Mouse (Mus musculus) gastrocnemius, postnatal 25 days (tissue): ENCODE results near the gene Lrrc4c. TPM values are rescaled to one million over a fixed set of nuclear protein-coding genes. Genes with fewer than 3 reads are reported as not detected.

Experiments used
- DNase-seq: peaks from one replicate; pipeline ENCODE4 v3.0.0; 2022
- total RNA-seq, 2 experiments: library from RNA; stranded (reverse); gene quantifications; 1 replicate in 1 of 2; 2 replicates in 1 of 2; pipeline ENCODE4 v1.2.3; 2021

Gene Lrrc4c
- total RNA-seq, 2 experiments from 2014 or later: 0.15 to 0.16 TPM

DNA sequence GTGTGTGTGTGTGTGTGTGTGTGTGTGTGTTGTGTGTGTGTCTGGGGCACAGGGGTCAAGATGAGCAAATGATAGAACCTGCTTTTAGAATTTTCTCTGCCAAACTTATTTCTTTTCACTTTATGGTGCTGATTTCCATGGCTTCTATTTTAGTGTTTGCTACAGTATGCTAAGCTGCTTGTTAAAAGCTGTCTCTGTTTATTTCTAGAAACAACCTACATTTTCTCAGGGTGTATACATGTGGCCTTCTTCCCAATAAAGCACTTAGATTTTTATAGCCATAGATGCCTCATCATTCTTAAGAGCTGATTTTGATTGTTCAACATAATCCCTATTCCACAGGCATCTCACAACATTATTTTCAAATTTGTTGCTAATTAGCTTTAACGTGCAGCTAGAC lies 229.2 kb downstream of the Lrrc4c start:
- DNase-seq: no peak

GRCm38 (mm10) chr2:96573755-96574154 lies 255.8 kb downstream of the Lrrc4c start:
- no peak for DNase-seq

GRCm38 (mm10) chr2:96577701-96578100 lies 259.7 kb downstream of the Lrrc4c start:
- DNase-seq: no peak

DNA sequence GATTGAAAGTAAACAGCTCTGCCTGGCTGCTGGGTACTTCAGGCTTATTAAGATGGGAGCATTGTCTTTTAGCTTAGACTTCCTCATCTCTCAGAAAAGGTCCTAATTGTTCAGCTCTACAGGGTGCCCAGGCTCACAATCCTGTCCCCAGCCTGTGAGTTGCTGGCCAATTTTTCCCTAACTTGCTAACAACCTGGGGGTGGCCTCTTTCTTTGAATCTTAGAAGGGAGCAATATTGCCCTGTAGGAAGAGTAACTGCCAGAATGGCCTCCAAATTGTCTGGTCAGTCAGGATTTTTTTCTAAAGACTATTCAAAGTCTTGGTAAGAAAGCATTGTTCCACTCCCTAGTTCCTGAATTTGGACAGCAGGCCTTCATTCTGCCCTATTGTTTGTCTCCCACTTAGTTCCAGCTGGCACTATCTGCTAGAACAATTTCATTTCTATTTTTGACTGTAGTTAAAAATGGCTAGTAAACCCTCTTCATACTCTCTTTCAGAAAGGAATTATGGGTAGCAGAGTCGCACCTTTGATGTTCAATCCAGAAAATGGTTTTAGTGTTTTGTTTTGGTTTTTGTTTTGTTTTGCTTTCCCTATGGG lies 262.3 kb downstream of the Lrrc4c start:
- no peak for DNase-seq

DNA sequence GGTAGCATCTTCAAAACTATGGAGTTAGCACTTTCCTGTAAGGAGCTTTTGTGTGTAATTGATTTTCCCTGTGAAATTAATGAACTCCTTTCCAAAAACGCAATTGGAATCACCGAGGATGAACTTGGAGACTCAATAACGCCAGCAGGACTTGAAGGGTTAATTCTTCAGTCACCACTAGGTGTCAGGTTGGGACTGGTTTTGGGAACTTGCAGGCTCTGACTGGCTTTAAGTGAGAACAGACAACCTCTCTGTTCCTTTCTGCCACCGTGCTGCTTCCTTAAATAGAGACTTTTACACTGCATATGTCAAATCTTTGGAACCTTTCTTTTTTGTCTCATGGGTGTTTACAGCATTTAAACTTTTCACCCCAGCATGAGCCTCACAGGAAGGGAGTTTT lies 267.7 kb downstream of the Lrrc4c start:
- no peak for DNase-seq

GRCm38 (mm10) chr2:96604801-96605200 lies 286.8 kb downstream of the Lrrc4c start:
- DNase-seq: no peak

DNA sequence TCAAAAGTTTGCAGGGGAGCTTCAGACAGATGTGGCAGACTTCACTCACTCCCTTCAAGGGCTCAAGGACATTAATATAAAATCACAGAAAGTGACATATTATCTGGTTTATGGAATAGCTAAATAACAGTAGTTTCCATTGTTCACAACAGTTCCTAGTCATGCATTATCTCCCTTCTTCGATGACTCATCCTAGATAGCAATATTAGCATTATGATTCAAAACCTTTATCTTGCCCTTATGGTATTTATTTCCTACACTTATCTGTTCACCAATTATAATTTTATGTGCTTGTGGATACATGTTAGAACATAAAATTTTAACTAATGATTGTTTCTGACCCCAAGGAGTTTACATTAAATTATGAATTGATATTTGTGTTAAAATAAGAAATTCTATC lies 296.2 kb downstream of the Lrrc4c start:
- DNase-seq: no peak

- DNase-seq: no peak
These were observed 300.8 kb downstream of the Lrrc4c start for GRCm38 (mm10) chr2:96618691-96619205.

DNA sequence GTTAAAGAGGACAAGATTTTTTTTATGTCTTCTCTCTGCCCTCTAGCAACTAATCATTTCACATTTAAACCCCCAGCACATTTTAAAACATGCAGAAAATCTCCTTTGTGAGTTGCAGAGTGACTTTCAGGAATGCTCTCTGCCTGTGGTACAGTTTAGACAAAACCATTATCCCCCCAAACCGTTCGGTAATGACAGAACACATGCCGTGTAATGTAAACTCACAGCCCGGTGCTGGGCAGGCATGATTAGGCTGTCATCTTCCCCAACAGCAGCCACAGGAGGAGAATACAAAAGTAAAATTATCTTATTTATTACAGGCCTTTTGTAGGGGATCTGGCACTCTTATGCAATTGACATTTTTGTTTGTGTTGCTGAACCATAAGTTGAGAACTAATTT lies 349.1 kb downstream of the Lrrc4c start:
- no peak for DNase-seq

DNA sequence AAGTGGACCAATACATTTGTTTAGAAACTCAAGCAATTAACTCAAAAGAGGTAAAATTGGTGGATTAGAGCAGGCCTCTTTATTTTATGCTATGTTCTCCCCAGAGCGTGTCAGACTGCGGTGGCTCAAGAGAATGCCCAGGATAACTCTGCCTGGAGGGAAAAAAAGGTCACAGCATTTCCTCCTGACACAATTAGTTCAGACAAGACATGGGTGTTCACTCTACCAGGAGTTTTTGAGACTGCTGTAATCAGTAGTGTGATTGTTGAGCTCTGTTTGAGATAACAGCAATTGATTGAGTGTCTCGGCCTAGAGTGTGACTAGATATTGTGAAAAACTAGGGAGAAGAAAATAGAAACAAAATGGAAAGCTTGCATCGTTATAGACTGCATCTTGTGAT lies 363.8 kb downstream of the Lrrc4c start:
- DNase-seq: no peak

GRCm38 (mm10) chr2:96685328-96685727 lies 367.4 kb downstream of the Lrrc4c start:
- DNase-seq: no peak

GRCm38 (mm10) chr2:96705004-96705403 lies 387.0 kb downstream of the Lrrc4c start:
- DNase-seq: no peak

DNA sequence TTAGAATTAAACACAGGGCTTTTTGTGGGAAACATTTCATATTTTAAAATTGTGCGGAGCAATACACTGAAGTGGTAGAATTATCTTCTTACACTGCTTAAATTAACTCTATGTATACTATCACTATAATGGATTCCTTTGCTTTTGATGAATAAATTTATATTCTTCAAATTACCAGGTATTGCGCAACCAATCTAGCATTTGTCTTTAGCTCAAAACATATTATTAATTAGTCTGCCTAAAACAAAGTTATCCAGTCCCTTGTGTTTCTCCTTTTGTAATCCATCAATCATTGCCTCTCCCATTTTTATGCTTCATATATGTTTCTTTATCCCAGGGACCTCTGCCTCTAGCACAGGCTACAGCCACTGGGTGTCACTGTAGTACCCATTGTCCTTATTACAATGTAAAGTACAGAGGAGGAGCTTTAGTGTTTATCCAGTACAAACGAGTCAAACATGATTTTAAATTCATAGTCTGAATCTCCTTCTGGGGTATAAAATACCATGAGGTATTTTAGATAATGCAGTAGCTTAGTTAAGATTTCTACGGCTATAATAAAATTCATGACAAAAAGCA lies 389.9 kb downstream of the Lrrc4c start:
- no peak for DNase-seq

DNA sequence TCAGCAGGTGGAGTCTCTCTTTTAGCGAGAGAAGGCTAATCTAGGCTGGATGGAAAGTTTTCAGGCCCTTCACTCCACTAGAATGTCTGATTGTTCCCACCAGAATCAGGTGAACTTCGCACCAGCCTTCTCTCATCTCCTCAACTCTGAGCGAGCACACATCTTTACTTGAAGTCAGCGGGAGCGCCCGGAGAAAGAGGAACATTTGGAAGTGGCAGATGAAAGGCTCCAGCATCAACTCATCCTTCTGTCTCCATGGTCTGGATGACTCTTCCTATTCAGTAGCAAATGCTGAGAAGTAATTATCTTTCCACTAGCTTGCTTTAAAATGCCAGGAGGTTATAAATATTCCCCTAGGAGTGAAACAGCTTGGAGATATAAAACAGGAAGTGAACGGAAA lies 396.6 kb downstream of the Lrrc4c start:
- no peak for DNase-seq

DNA sequence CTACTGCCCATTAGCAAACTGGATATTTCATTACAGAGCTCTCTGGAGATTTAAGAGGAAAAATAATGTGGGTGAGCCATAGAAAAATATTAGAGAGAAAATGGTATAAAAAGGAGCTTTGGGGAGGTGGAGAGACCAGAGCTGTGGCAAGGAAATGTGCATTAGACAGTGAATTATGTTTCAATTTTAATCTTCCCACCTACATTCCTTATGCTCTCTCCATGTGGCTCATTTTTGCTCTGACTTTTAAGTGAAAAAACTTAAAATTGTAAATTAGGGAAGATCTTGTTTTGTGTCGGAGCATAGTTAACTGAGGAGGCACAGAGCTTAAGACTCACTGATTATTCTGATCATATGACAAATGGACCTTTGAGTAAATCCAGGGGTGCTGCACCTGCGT lies 399.4 kb downstream of the Lrrc4c start:
- DNase-seq: no peak

GRCm38 (mm10) chr2:96723395-96723794 lies 405.4 kb downstream of the Lrrc4c start:
- no peak for DNase-seq

DNA sequence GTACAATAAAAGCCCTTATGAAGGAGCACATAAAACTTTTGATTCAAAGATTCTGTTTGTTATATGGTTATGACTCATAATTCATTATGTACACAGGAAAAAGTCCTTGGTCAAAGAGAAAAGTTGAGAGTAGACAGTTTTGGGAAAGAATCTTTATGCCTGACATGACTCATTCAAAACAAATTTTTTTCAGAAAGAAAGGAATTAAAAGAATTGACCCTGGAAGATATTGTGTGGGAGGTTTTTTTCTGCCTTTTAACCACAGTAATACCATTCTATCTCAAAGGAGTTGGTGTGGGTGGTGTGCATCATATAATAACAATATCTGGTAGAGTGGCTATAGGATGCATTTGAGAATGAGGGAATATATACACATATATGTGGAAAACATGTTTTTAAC lies 418.1 kb downstream of the Lrrc4c start:
- DNase-seq: no peak

GRCm38 (mm10) chr2:96755066-96755465 lies 437.1 kb downstream of the Lrrc4c start:
- no peak for DNase-seq

DNA sequence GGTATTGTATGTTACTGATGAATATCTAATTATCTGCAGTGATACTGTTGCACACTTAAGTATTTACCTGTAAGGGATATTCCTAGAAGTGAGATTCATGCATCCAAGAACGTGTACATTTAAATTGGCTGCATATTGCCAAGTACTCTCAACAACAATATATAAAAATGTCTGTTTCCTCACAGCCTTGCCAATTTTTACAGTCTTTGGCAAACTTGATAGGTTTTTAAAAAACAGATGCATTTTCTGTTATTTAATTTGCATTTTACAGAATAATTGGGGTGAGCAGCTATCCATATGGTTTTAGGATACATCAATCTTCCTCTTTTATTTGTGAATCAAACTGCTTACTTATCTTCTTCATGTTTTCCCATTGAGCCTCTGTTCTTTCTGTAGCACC lies 439.7 kb downstream of the Lrrc4c start:
- no peak for DNase-seq

- DNase-seq: no peak
These were observed 445.6 kb downstream of the Lrrc4c start for GRCm38 (mm10) chr2:96763538-96763937.

GRCm38 (mm10) chr2:96775376-96775775 lies 457.4 kb downstream of the Lrrc4c start:
- no peak for DNase-seq

DNA sequence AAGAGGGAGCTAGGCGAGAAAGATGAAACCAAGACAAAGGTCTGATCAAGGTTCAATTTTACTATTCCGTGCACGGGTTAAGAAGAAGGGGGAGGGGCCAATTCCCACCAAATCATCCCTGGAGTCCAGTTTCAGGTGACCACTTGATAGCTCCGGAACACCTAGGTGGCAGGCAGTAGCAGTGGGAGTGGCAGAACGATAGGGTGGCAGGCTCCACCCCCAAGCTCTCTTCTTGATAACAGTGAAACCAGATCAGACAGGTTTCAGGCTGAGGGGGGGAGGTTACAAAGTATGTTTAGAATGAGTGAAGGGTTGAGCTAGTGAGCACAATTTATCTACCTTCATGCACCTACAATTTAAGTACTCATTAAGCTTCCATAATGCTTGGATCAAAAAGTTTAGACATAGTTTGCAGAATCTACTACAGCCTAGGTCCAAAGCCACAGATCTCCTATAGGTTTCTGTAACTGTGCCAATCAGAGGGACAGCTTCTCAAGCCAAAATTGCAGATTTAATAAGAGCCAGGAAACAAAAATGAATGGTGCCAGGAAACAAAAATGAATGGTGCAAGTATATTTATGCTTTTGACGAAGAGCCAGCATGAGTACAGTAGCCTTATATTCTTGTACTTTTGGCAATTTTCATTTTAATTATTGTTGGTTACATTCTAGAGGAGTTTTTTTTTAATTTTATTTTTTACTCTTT lies 478.9 kb downstream of the Lrrc4c start:
- no peak for DNase-seq

DNA sequence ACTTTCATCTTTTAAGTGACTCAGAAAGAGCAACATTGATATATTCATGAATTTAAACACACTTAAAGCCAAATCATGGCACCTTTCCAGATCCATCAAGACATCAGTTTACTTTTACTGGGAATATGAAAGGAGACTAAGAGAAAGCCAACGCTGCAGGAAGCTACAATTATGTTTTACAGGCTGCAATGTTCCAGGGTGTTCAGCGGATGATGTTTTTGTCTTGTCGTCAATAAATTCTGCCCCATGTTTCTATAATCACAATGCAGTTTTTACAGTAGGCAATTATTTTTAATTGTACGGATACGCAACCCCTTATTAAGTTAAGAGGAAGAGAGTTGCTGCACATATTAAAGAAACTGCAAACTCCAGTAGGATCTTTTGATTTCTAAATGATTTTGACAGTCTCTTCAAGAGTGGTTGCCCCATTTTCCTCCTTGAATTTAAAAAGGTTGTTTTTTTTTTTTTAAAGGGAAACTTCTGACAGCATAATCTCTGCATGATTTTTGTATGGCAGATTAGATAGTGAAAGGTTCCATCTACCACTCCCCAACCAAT lies 532.9 kb downstream of the Lrrc4c start:
- DNase-seq: no peak
